Mouse (Mus musculus) gastrocnemius, postnatal 4 days (tissue): Measurements from ENCODE around the gene A830005F24Rik. TPM values are rescaled to one million over a fixed set of nuclear protein-coding genes. Genes with fewer than 3 reads are reported as not detected.
A peak's percentile ranks its signal among the peaks of the same experiment; 100 is the strongest.

Experiments
- DNase-seq, 2 experiments: peaks; one replicate each; pipeline ENCODE4 v3.0.0; 2021 to 2022; ENCODE audit warnings: low spot score in 2 of 2, mixed read lengths in 2 of 2
- microRNA-seq: library from miRNA; unstranded; fragments of <30 nt; microRNA quantifications from one replicate; pipeline ENCODE4 v1.2.0, GENCODE M21; 2021
- total RNA-seq, 2 experiments: library from RNA; stranded (reverse); gene quantifications; 2 replicates each; pipeline ENCODE4 v1.2.3; 2021

The A830005F24Rik gene
- total RNA-seq, 2 experiments from 2014 or later = not detected

- no peak for DNase-seq
Observed at GRCm38 (mm10) chr13:48544867-48545266, 31.5 kb downstream of the A830005F24Rik start.

GRCm38 (mm10) chr13:48545476-48546281 is 32.3 kb downstream of the A830005F24Rik start:
- DNase-seq = peak; percentile 97 to 99

DNA sequence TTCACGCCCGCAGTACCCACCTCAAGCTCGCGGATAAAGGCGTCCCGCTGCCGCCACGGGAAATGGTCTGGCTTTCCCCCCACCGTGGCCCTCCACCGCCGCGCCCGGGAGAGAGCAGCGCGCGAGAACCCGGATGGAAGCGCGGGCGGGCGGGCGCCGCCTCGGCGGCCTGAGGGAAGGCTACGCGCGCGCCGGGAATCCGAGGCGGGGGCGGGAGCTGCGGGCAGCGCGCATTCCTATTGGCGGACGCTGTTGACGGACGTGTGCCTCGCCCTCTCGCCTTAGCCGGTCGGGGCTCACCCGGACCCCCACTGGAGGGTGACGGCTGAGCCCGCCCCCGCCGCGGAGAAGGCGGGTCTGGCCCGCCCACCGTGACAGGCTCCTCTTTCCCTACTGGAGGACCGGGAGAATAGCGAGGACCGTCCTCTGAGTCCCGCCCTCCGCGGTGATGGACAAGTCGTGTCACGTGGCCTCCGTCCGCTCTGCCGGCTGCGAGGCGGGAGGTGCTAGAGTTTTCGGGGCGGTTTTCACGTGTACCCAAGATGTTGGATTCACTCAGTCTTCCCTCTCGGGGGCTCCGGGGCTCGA is 33.1 kb downstream of the A830005F24Rik start:
- peak; percentile 99 for DNase-seq

DNA sequence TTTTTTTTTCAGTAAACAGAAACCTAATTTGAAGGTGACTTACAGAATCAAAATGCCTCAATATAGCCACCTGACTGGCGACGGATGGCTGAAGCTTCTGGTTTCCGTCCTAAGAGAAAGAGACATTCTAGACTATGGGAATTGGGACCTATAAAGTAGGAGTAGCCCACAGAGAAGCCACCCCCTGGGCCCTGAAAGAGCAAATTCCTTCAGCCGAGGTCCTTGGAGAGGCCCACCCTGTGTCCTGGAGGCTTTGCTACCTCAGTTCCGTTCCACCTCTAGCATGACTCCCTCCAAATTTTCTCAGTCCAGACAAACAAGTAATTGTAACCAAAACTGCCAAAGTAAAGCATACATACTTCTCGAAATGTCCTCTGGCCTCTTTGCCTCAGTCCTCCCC is 34.3 kb downstream of the A830005F24Rik start:
- DNase-seq = no peak

GRCm38 (mm10) chr13:48548296-48548695 is 34.9 kb downstream of the A830005F24Rik start:
- DNase-seq = no peak

DNA sequence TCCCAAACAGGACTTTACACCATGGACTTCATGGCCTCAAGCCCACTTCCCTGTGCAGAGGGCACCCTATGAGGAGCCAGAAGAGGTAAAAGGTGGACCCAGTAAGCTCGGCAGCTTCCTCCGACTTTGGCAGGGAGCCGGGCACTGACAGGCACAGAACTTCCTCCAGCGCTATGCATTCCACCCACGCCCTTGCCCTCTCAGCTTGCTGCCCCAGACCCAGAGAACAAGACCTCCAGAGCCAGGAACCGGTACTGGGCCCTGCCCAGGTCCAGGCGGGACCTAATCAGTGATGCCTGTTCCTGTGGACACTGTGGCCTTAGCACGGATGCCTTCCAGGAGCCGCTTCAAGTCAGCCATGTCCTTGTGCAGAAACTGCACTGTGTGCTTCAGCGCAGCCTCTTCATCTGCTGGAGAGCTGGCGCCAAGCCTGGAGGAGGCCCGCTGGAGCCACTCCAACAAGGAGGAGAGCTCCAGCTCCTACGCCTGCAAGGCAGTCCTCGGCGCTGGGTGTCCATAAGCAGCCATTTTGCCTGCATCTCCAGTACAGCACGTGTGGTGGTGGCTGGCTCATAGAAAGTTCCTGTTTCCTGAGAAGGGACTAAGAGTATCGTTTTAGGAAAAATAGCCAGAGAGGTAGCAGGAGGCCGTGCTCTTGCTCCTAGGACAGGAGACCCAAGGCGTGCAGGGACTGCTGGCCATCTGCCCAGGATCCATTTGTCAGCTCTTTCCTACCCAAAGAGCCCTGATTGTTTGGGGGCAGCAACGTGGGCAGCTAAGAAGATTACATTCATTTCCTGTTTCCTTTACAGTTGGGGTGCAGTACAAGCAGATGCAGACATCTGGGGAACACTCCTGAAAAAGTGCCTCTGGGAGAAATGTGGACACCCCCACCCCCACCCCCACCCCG is 39.1 kb downstream of the A830005F24Rik start:
- DNase-seq = peak; percentile 86 to 95

GRCm38 (mm10) chr13:48553511-48553910 is 40.1 kb downstream of the A830005F24Rik start:
- no peak for DNase-seq

- DNase-seq = no peak
Observed at GRCm38 (mm10) chr13:48554552-48554951, 41.2 kb downstream of the A830005F24Rik start.

DNA sequence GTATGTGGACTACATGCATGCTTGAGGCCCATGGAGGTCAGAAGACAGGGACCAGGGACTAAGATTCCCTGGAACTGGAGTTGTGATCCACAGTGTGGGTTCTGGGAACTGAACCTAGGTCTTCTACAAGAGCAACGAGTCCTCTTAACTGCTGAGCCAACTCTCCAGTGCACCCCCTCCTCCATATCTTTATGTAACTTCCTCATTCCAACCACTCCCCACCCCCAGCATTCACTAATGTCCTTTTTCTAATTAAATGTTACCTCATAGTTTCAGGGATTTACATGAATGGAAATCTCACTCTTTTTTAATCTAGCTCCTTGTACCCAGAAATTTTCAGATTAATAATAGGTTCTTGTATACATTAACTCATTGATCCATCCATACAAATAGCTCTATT is 42.6 kb downstream of the A830005F24Rik start:
- no peak for DNase-seq

DNA sequence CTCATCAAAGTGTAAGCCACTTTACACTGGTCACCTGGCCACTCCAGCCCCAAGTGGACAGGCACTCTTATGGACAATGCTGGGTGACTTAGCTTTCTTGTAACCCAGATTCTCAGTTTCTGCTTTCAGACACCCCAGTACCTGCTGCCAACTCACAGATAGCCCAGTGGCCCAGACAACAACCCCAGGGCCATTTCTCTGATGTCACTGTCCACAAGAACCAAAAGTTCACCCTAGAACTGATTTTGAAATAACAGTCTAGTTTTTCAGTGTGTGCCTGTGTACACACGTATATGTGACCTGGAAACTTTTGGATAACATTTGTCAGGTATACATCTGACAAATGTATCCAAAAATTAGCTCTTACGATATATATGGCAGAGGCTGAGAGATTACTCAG is 48.1 kb downstream of the A830005F24Rik start:
- no peak for DNase-seq

DNA sequence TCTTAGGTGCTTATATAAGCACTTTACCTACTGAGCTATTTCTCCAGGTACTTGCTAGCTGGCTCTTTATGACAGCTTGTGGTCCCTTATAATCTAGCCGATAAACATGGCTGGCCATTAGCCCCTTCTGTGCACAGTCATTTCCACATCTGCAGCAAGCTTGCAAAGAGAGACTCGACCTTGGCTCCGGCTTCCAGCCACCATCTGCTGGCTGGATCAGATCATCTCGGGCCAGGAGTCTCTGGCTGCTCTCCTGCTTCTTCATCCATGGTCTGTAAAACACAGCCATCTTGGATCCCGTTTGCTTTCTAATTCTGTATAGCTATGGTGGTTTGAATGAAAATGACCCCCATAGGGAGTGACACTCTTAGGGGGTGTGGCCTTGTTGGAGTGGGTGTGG is 49.0 kb downstream of the A830005F24Rik start:
- peak in 1 of 2 experiments; percentile 58 for DNase-seq

Small RNA genes within 50 kb of the gene (microRNA-seq; reads per million reads assigned to microRNA genes)
- gene Gm24111 (not detected), gene Mirlet7a-1 (171 reads per million, percentile 57 among the genes with 10 or more reads in this experiment), gene Mirlet7d (17,136 reads per million, percentile 96 among the genes with 10 or more reads in this experiment), gene Mirlet7f-1 (not detected)

Other genes with a start within 250 kb of the A830005F24Rik start
- gene Zfp169, start 119 bp upstream of the A830005F24Rik start, total RNA-seq = 1 to 10 TPM; 5.8 to 7.7 TPM
- 10 to 100 TPM; 12.6 to 14.6 TPM for gene Ptpdc1, start 112.1 kb downstream of the A830005F24Rik start, total RNA-seq
- gene Barx1, start 149.4 kb downstream of the A830005F24Rik start, total RNA-seq = not detected